Mouse (Mus musculus): ENCODE results near the gene Tulp4. TPM values are rescaled to one million over a fixed set of nuclear protein-coding genes. Genes with fewer than 3 reads are reported as not detected.

Tulp4 gene
- polyA plus RNA-seq, 1 experiment from 2014 or later, result 89.8 TPM

DNA sequence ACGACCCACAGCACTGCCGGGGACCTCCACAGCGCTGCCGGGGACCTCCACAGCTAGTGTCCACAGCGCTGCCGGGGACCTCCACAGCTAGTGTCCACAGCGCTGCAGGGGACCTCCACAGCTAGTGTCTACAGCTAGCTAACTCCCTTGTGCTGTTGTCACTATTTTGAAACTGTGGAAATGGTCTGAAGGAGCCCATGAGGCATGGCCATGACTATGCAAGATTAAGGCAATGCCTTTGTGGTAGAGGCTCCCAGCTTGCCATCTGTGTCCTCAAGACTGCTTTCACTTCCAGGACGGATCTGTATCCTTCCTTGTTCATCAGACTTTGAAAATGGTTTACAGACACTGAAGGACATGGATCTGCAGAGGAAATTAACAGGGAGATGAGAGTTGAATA is 80.9 kb downstream of the Tulp4 start:
- Histone ChIP-seq H3K4me2 (replicated peaks) (no peak overlapping the region), H3K9me3 (replicated peaks) (no peaks in the 10 kb centered on the region), H3K9ac (no peak overlapping the region), H3K27me3 (no peaks in the 10 kb centered on the region), H3K4me1 (no peaks in the 10 kb centered on the region), H3K27ac (replicated peaks) (no peak overlapping the region), H3K4me3 (replicated peaks) (no peak overlapping the region), H3K36me3 (peaks cover 45% of the 10 kb centered on the region)
- ATAC-seq (ENCODE audit: insufficient number of reproducible peaks, low FRiP score, low TSS enrichment, low read depth), result no peak
- 92% methylated on average over 8 of the region's 8 CpGs for WGBS

DNA sequence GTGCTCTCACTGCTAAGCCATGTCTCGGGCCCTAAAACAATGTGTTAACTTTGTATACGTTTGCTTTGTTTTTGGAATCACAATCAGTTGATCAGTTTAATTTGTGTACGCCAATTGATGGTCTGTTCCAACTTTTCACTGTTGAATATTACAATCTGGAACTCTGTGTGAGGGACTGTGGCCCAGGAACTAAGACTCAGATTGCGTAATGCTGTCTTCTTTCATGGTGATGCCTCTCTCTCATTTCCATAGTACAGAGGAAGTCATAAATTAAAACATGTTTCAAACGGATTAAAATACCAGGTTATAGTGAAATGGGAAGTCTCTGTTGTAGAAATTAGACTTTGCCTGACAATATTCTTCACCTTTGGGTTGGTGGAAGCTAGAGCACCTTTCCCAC is 83.0 kb downstream of the Tulp4 start:
- peaks cover 55% of the 10 kb centered on the region for H3K36me3 ChIP-seq
- no peak overlapping the region for H3K9ac ChIP-seq
- no peaks in the 10 kb centered on the region for H3K9me3 ChIP-seq (replicated peaks)
- no peaks in the 10 kb centered on the region for H3K27me3 ChIP-seq
- H3K4me2 ChIP-seq (replicated peaks), result no peak overlapping the region
- no peak overlapping the region for H3K27ac ChIP-seq (replicated peaks)
- ATAC-seq (ENCODE audit: insufficient number of reproducible peaks, low FRiP score, low TSS enrichment, low read depth), result no peak
- 81% methylated on average over 5 of the region's 5 CpGs for WGBS
- H3K4me1 ChIP-seq, result no peaks in the 10 kb centered on the region
- no peak overlapping the region for H3K4me3 ChIP-seq (replicated peaks)

GRCm38 (mm10) chr17:6192275-6192674 is 86.0 kb downstream of the Tulp4 start:
- H3K4me2 ChIP-seq (replicated peaks), result no peak overlapping the region
- 70% methylated on average over 6 of the region's 6 CpGs for WGBS
- no peak overlapping the region for H3K9ac ChIP-seq
- H3K27ac ChIP-seq (replicated peaks), result no peak overlapping the region
- H3K36me3 ChIP-seq, result peaks cover 40% of the 10 kb centered on the region
- no peaks in the 10 kb centered on the region for H3K27me3 ChIP-seq
- H3K4me1 ChIP-seq, result no peaks in the 10 kb centered on the region
- no peak overlapping the region for H3K4me3 ChIP-seq (replicated peaks)
- ATAC-seq (ENCODE audit: insufficient number of reproducible peaks, low FRiP score, low TSS enrichment, low read depth), result no peak
- no peaks in the 10 kb centered on the region for H3K9me3 ChIP-seq (replicated peaks)

- H3K27ac ChIP-seq (replicated peaks), result no peak overlapping the region
- peaks cover 33% of the 10 kb centered on the region for H3K36me3 ChIP-seq
- no peak overlapping the region for H3K4me3 ChIP-seq (replicated peaks)
- no peaks in the 10 kb centered on the region for H3K27me3 ChIP-seq
- H3K9ac ChIP-seq, result no peak overlapping the region
- H3K4me1 ChIP-seq, result no peaks in the 10 kb centered on the region
- WGBS, result 91% methylated on average over 1 of the region's 1 CpGs
- H3K4me2 ChIP-seq (replicated peaks), result no peak overlapping the region
- no peak for ATAC-seq (ENCODE audit: insufficient number of reproducible peaks, low FRiP score, low TSS enrichment, low read depth)
- H3K9me3 ChIP-seq (replicated peaks), result no peaks in the 10 kb centered on the region
These were observed 89.2 kb downstream of the Tulp4 start for GRCm38 (mm10) chr17:6195390-6195789.

GRCm38 (mm10) chr17:6197491-6197890 is 91.3 kb downstream of the Tulp4 start:
- WGBS, result 78% methylated on average over 7 of the region's 7 CpGs

GRCm38 (mm10) chr17:6198670-6199069 is 92.4 kb downstream of the Tulp4 start:
- H3K27ac ChIP-seq (replicated peaks), result no peak overlapping the region
- H3K9me3 ChIP-seq (replicated peaks), result no peaks in the 10 kb centered on the region
- peaks cover 35% of the 10 kb centered on the region for H3K36me3 ChIP-seq
- no peaks in the 10 kb centered on the region for H3K4me1 ChIP-seq
- no peaks in the 10 kb centered on the region for H3K27me3 ChIP-seq
- no peak overlapping the region for H3K4me2 ChIP-seq (replicated peaks)
- H3K9ac ChIP-seq, result no peak overlapping the region
- WGBS, result 85% methylated on average over 6 of the region's 6 CpGs
- ATAC-seq (ENCODE audit: insufficient number of reproducible peaks, low FRiP score, low TSS enrichment, low read depth), result no peak
- no peak overlapping the region for H3K4me3 ChIP-seq (replicated peaks)

More at GRCm38 (mm10) chr17:6197491-6197890, 91.3 kb downstream of the Tulp4 start:
- peaks cover 39% of the 10 kb centered on the region for H3K36me3 ChIP-seq
- H3K9me3 ChIP-seq (replicated peaks), result no peaks in the 10 kb centered on the region
- no peak overlapping the region for H3K4me2 ChIP-seq (replicated peaks)
- no peaks in the 10 kb centered on the region for H3K4me1 ChIP-seq
- no peak for ATAC-seq (ENCODE audit: insufficient number of reproducible peaks, low FRiP score, low TSS enrichment, low read depth)
- H3K9ac ChIP-seq, result no peak overlapping the region
- no peak overlapping the region for H3K4me3 ChIP-seq (replicated peaks)
- H3K27me3 ChIP-seq, result no peaks in the 10 kb centered on the region
- no peak overlapping the region for H3K27ac ChIP-seq (replicated peaks)

DNA sequence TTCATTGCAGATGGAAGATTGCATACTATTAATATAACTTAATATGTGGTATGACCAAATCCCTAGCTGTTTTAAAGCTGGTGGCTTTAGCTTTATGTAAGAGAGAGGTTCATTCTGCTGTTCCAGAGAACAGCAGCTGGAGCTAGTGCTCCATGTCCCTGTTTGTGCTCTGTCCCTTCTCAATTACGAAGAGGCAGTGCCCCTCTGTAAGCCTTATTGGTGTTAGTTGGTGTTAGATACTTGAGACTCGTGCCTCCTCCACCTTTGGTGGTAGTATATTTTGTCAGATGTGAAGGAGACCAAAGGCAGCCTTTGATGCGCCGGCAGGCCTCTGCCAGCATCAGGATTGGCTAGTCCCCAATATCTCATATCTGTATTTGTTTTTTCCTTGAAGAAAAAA is 92.9 kb downstream of the Tulp4 start:
- H3K9me3 ChIP-seq (replicated peaks), result no peaks in the 10 kb centered on the region
- no peak overlapping the region for H3K4me3 ChIP-seq (replicated peaks)
- no peak overlapping the region for H3K27ac ChIP-seq (replicated peaks)
- peaks cover 40% of the 10 kb centered on the region for H3K36me3 ChIP-seq
- H3K4me2 ChIP-seq (replicated peaks), result no peak overlapping the region
- H3K4me1 ChIP-seq, result no peaks in the 10 kb centered on the region
- no peaks in the 10 kb centered on the region for H3K27me3 ChIP-seq
- 63% methylated on average over 4 of the region's 4 CpGs for WGBS
- H3K9ac ChIP-seq, result no peak overlapping the region
- ATAC-seq (ENCODE audit: insufficient number of reproducible peaks, low FRiP score, low TSS enrichment, low read depth), result no peak

DNA sequence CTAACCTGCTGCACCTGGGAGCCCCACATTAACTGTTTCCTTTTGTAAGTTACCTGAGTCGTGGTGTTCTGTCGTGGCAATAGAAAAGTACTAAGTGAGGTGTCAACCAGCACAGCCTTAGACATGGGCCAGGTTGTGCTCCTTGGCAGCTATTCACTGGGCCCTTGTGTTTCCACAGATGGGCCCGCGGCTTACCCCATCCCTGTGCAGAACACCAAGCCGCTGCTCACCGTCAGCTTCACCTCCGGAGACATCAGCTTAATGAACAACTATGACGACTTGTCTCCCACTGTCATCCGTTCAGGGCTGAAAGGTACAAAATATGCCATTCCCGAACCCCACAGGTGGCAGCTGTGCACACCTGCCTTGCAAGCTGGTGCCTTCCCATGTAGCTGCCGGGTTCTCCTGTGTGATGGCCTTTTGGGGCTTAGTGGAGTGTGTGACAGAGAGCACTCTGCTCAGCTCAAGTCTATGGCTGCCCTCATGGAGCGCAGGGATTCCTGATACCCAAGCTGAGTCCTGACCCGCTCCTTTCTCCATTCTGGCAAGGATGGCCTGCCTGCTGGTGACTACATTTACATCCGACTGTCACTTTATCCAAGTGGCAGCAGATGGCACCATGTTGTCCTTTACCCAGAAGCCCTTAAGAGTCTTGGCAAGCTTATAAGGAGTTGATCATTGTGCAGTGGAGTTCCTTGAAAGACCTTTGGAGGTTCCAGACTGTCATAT is 95.4 kb downstream of the Tulp4 start:
- H3K27ac ChIP-seq (replicated peaks), result no peak overlapping the region
- H3K4me2 ChIP-seq (replicated peaks), result no peak overlapping the region
- WGBS, result 91% methylated on average over 14 of the region's 14 CpGs
- no peaks in the 10 kb centered on the region for H3K4me1 ChIP-seq
- no peak overlapping the region for H3K4me3 ChIP-seq (replicated peaks)
- ATAC-seq (ENCODE audit: insufficient number of reproducible peaks, low FRiP score, low TSS enrichment, low read depth), result no peak
- no peak overlapping the region for H3K9ac ChIP-seq
- H3K27me3 ChIP-seq, result no peaks in the 10 kb centered on the region
- peaks cover 46% of the 10 kb centered on the region for H3K36me3 ChIP-seq
- no peaks in the 10 kb centered on the region for H3K9me3 ChIP-seq (replicated peaks)

DNA sequence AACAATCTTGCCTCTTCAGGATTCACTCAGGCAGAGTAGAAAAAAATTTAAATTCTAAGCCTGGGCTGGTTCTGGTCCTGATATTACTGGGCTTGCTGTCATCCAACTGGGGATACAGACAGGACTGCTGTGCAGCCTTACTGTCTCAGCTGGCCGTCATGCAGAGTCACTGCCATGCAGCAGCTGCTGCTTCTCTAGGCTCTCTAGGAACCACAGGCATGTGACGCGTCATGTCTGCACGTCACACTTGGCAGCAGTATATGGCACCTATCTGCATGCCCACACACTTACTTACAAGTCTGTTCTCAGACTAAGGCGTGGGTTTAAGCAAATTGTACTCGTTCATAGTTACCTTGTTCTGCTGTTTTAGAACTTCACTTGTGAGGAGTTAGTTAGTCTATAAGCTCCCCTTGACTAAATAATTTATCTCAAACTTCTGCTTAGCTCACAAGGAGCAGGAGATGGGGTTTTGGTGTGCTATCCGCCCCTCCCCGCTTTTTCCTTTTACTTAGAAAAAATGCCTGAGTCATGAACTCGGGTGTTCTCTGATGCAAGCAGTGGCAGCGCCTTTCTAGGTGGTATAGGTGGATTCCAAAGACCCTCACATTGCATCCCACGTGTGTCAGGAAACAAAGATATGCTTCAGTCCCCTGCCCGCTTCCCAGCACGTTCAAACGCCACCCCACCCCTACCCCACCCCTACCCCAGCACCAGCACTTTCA is 96.3 kb downstream of the Tulp4 start:
- Histone ChIP-seq H3K27me3 (no peaks in the 10 kb centered on the region), H3K4me2 (replicated peaks) (no peak overlapping the region), H3K9me3 (replicated peaks) (no peaks in the 10 kb centered on the region), H3K36me3 (peaks cover 45% of the 10 kb centered on the region), H3K27ac (replicated peaks) (no peak overlapping the region), H3K9ac (no peak overlapping the region), H3K4me3 (replicated peaks) (no peak overlapping the region), H3K4me1 (no peaks in the 10 kb centered on the region)
- ATAC-seq (ENCODE audit: insufficient number of reproducible peaks, low FRiP score, low TSS enrichment, low read depth), result no peak
- WGBS, result 73% methylated on average over 14 of the region's 14 CpGs

GRCm38 (mm10) chr17:6203126-6203525 is 96.9 kb downstream of the Tulp4 start:
- peaks cover 51% of the 10 kb centered on the region for H3K36me3 ChIP-seq
- H3K4me1 ChIP-seq, result no peaks in the 10 kb centered on the region
- no peak overlapping the region for H3K4me2 ChIP-seq (replicated peaks)
- ATAC-seq (ENCODE audit: insufficient number of reproducible peaks, low FRiP score, low TSS enrichment, low read depth), result no peak
- H3K27ac ChIP-seq (replicated peaks), result no peak overlapping the region
- H3K4me3 ChIP-seq (replicated peaks), result no peak overlapping the region
- WGBS, result 56% methylated on average over 7 of the region's 7 CpGs
- no peak overlapping the region for H3K9ac ChIP-seq
- no peaks in the 10 kb centered on the region for H3K9me3 ChIP-seq (replicated peaks)
- H3K27me3 ChIP-seq, result no peaks in the 10 kb centered on the region

DNA sequence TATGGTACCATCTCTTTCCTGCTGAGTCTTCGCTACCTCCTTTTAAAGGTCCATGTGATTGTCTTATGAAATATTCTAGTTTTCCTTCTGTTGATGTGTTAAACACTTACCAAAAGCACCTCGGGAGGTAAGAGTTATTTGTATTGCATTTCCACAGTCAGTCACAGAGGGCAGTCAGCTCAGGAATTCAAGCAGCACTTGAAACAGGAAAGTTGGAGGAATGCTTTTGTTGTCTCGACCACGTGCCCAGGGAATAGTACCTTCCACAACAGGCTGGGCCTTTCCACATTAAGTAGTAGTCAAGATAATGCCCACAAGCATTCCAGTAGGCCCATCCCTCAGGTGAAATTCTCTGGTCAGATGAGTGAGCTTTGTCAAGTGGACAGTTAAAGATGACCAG is 97.6 kb downstream of the Tulp4 start:
- ATAC-seq (ENCODE audit: insufficient number of reproducible peaks, low FRiP score, low TSS enrichment, low read depth), result no peak
- Histone ChIP-seq H3K27ac (replicated peaks) (no peak overlapping the region), H3K27me3 (no peaks in the 10 kb centered on the region), H3K9ac (no peak overlapping the region), H3K9me3 (replicated peaks) (no peaks in the 10 kb centered on the region), H3K4me3 (replicated peaks) (no peak overlapping the region), H3K4me1 (no peaks in the 10 kb centered on the region), H3K36me3 (peaks cover 53% of the 10 kb centered on the region), H3K4me2 (replicated peaks) (no peak overlapping the region)
- 40% methylated on average over 4 of the region's 4 CpGs for WGBS

DNA sequence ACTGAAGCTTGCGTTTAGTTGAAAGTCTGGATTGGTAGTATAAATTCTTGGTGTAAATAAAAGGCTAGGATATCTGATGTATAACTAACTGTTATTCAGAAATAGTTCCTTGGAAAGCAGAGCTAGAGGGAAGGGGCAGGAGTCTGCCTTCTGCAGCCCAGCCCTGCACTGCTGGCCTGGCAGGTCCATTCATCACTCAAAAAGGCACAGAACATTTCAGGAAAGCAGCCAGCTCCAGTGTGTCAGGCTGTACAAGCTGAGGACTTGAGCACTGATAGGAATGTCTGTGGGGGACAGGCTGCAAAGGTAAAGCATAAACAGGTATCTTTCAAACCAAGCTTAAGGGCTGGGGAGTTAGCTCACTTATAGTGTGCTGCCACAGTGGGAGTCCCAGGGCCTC is 105.5 kb downstream of the Tulp4 start:
- Histone ChIP-seq H3K4me2 (replicated peaks) (no peak overlapping the region), H3K36me3 (peaks cover 86% of the 10 kb centered on the region), H3K9ac (no peak overlapping the region), H3K9me3 (replicated peaks) (no peaks in the 10 kb centered on the region), H3K27ac (replicated peaks) (no peak overlapping the region), H3K4me3 (replicated peaks) (no peak overlapping the region), H3K27me3 (no peaks in the 10 kb centered on the region), H3K4me1 (no peaks in the 10 kb centered on the region)
- 97% methylated on average over 1 of the region's 1 CpGs for WGBS
- no peak for ATAC-seq (ENCODE audit: insufficient number of reproducible peaks, low FRiP score, low TSS enrichment, low read depth)

Data from embryonic facial prominence, embryonic 15.5 days (tissue).